Mouse (Mus musculus) E14TG2a.4 (cell line): ENCODE results near the gene Wwox.

Experiments
- CTCF ChIP-seq: conservative IDR thresholded peaks from 2 replicates; pipeline ENCODE4 v1.5.1; 2014; ENCODE audit warnings: low read length
- NANOG ChIP-seq: IDR thresholded peaks from 2 replicates; pipeline ENCODE4 v1.6.1; 2014; ENCODE audit warnings: borderline replicate concordance, low read length, mixed read lengths
- POU5F1 ChIP-seq: IDR thresholded peaks from 2 replicates; pipeline ENCODE4 v1.6.1; 2014; ENCODE audit warnings: low read length, borderline replicate concordance

GRCm38 (mm10) chr8:115164872-115165271, 725.4 kb downstream of the Wwox start:
- TF ChIP-seq CTCF (no peak), POU5F1 (no peak), NANOG (no peak)
